Mouse (Mus musculus): Measurements from ENCODE around the gene Clybl. TPM values are rescaled to one million over a fixed set of nuclear protein-coding genes. Genes with fewer than 3 reads are reported as not detected.

Gene Clybl
- total and polyA plus RNA-seq, 2 experiments from 2014 or later: 10.6 to 21.0 TPM

DNA sequence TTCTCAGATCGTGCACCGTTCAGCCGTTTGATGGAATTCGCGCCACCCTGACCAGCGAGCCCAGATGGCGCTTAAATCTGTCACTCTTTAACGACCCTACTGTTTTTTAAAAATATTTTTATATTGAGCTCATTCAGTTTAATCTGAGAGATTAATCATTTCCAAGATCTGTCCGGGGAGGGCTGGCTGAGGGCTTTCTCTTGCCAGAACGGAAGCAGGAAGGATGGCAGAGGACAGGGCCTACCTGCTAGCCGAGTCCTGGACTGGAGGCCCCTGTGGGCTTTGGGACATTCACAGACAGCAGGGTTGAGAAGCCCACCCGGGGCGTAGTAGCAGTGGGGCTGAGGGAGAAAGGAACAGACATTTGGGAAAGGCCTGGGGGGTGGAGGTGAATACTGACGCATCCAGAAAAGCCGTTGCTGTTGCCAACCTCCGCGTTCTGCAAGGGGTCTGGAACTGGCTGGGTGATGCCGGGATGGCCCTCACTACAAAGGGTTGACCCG, 51.8 kb downstream of the Clybl start:
- no peaks in the 10 kb centered on the region for H3K4me1 ChIP-seq (ENCODE audit: insufficient read depth)
- peaks cover 23% of the 10 kb centered on the region for H3K27me3 ChIP-seq (ENCODE audit: insufficient read depth, low read length)
- DNase-seq (no peak), ATAC-seq (no peak)
- no peak overlapping the region for H3K27ac ChIP-seq (ENCODE audit: low read depth, low read length)
- no peaks in the 10 kb centered on the region for H3K36me3 ChIP-seq (ENCODE audit: insufficient read depth)
- 71% methylated on average over 19 of the region's 19 CpGs for WGBS
- H3K9ac ChIP-seq: no peak overlapping the region
- no peak overlapping the region for H3K4me2 ChIP-seq (ENCODE audit: low read depth)
- no peak for TF ChIP-seq CTCF (IDR thresholded peaks at IDR 0.05; ENCODE audit: low read depth)
- no peak overlapping the region for H3K4me3 ChIP-seq (ENCODE audit: low read depth, low read length)
- H3K9me3 ChIP-seq (ENCODE audit: low read length): no peaks in the 10 kb centered on the region

DNA sequence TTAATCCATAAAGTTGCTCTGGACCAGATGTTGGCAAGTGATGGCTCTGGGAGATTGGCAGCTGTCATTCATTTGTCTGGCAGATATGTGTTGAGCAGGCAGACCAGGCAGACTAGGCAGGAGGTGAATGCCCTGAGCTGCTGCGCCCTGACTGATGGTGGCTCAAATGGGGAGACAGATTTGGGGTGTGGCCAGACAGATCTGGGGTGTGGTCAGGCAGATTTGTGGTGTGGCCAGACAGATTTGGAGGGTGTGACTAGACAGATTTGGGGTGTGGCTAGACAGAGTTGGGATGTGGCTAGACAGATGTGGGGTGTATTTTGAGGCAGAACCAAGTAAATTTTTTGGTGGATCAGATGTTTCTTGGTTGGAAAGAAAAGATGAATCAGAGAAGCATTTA, 62.4 kb downstream of the Clybl start:
- Histone ChIP-seq H3K27ac (ENCODE audit: low read depth, low read length) (no peak overlapping the region), H3K9ac (no peak overlapping the region), H3K4me3 (ENCODE audit: low read depth, low read length) (no peak overlapping the region), H3K9me3 (ENCODE audit: low read length) (no peaks in the 10 kb centered on the region), H3K4me1 (ENCODE audit: insufficient read depth) (no peaks in the 10 kb centered on the region), H3K27me3 (ENCODE audit: insufficient read depth, low read length) (no peaks in the 10 kb centered on the region), H3K36me3 (ENCODE audit: insufficient read depth) (no peaks in the 10 kb centered on the region), H3K4me2 (ENCODE audit: low read depth) (no peak overlapping the region)
- TF ChIP-seq CTCF (IDR thresholded peaks at IDR 0.05; ENCODE audit: low read depth): no peak
- ATAC-seq: no peak
- 87% methylated on average over 1 of the region's 1 CpGs for WGBS
- no peak for DNase-seq

DNA sequence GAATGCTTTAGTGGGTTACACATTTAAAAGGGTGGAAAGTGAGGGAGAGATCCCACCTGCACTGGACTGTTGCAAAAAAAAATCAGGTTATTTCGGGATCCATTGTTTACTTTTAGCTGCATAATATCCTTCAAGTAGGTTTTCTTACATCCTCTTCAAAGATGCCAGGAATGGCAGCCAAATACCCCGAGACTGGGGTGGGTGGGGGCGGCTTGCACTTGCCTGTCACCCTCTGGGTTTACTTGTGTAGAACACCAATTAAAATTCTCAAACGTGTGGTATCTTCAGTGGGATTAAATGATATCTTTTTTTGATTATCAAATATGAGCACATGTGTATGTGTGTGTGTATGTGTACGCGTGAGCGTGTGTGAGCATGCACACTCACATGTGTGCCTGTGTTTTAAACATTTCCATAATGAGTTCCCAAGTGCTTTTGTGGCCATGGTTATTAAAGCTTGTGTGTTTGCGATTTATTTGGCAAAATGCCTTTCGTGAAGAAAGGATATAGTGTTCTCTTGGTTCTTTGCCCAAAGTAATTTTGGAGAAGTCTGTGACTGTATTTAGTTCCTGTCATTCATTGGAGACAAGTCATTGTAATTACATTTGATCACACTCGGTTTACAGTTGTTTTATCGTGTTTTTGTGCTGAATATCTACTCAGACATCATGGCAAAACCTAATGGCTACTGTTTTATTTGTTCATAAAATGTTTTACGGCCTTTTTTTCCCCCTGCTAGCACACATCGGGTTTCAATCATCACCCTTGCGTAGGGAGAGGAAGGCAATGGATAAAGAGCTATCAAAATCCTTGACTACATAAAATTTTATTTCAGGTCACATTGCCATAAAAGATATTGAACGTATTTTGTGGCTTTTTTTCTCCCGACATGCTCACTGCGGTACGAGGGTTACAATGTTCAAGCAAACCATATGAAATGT, 65.7 kb downstream of the Clybl start:
- ATAC-seq: peak; percentile 14; the same call in 1 of the 2 replicates
- Histone ChIP-seq H3K4me3 (ENCODE audit: low read depth, low read length) (no peak overlapping the region), H3K4me2 (ENCODE audit: low read depth) (no peak overlapping the region), H3K9me3 (ENCODE audit: low read length) (no peaks in the 10 kb centered on the region), H3K27me3 (ENCODE audit: insufficient read depth, low read length) (no peaks in the 10 kb centered on the region), H3K27ac (ENCODE audit: low read depth, low read length) (no peak overlapping the region), H3K36me3 (ENCODE audit: insufficient read depth) (no peaks in the 10 kb centered on the region), H3K4me1 (ENCODE audit: insufficient read depth) (no peaks in the 10 kb centered on the region), H3K9ac (no peak overlapping the region)
- WGBS: 40% methylated on average over 18 of the region's 18 CpGs
- DNase-seq: peak; percentile 35
- no peak for TF ChIP-seq CTCF (IDR thresholded peaks at IDR 0.05; ENCODE audit: low read depth)

DNA sequence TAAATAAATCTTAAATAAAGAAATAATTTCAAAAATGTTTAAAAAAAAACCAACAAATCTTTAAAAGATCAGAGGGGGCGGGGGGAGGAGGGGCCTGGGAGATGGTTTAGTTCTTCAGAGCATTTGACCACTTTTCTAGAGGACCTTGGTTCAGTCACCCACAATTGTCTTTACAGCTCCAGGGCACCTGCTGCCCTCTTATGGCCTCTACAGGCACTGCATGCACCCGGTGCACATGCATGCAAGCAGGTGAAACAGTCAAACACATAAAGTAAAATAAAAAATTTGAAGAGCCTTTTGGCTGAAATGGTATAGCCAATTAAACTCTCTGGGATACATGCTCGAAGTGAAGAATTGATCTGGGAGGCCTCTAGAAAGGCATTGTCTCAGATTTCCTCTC, 67.6 kb downstream of the Clybl start:
- TF ChIP-seq CTCF (IDR thresholded peaks at IDR 0.05; ENCODE audit: low read depth): peak; percentile 36; the same call in 1 of the 2 replicates
- Histone ChIP-seq H3K27ac (ENCODE audit: low read depth, low read length) (no peak overlapping the region), H3K4me3 (ENCODE audit: low read depth, low read length) (no peak overlapping the region), H3K4me1 (ENCODE audit: insufficient read depth) (no peaks in the 10 kb centered on the region), H3K4me2 (ENCODE audit: low read depth) (no peak overlapping the region), H3K9me3 (ENCODE audit: low read length) (no peaks in the 10 kb centered on the region), H3K9ac (no peak overlapping the region), H3K36me3 (ENCODE audit: insufficient read depth) (no peaks in the 10 kb centered on the region), H3K27me3 (ENCODE audit: insufficient read depth, low read length) (no peaks in the 10 kb centered on the region)
- ATAC-seq: no peak
- no peak for DNase-seq
- 89% methylated on average over 3 of the region's 3 CpGs for WGBS

DNA sequence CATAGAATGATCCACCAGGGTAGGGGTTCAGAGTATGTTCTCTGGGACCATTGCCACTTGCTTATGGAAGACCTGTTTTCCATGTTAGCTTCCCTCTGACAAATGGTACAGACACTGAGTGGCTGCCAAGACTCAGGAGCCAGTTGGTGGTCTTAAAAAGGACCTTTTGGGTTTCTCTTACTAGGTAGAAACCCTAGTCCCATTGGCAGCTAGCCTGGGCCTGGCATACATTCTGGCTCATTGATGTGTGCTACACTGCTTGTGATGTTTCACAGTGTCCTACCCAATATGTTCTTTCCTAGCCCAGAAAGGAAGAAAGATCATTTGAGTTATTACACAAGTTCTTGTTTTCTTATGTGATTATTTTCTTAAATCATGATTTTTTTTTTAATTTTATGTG, 69.8 kb downstream of the Clybl start:
- H3K27me3 ChIP-seq (ENCODE audit: insufficient read depth, low read length): 0 out of 2 replicates have a peak, but pooled peaks cover 6% of the 10 kb centered on the region
- H3K9ac ChIP-seq: no peak overlapping the region
- ATAC-seq (no peak), DNase-seq (no peak)
- peaks cover 3% of the 10 kb centered on the region; the same call in 1 of the 2 replicates for H3K4me1 ChIP-seq (ENCODE audit: insufficient read depth)
- TF ChIP-seq CTCF (IDR thresholded peaks at IDR 0.05; ENCODE audit: low read depth): no peak
- no peak overlapping the region for H3K27ac ChIP-seq (ENCODE audit: low read depth, low read length)
- no peaks in the 10 kb centered on the region for H3K36me3 ChIP-seq (ENCODE audit: insufficient read depth)
- H3K9me3 ChIP-seq (ENCODE audit: low read length): no peaks in the 10 kb centered on the region
- no peak overlapping the region for H3K4me2 ChIP-seq (ENCODE audit: low read depth)
- H3K4me3 ChIP-seq (ENCODE audit: low read depth, low read length): no peak overlapping the region

DNA sequence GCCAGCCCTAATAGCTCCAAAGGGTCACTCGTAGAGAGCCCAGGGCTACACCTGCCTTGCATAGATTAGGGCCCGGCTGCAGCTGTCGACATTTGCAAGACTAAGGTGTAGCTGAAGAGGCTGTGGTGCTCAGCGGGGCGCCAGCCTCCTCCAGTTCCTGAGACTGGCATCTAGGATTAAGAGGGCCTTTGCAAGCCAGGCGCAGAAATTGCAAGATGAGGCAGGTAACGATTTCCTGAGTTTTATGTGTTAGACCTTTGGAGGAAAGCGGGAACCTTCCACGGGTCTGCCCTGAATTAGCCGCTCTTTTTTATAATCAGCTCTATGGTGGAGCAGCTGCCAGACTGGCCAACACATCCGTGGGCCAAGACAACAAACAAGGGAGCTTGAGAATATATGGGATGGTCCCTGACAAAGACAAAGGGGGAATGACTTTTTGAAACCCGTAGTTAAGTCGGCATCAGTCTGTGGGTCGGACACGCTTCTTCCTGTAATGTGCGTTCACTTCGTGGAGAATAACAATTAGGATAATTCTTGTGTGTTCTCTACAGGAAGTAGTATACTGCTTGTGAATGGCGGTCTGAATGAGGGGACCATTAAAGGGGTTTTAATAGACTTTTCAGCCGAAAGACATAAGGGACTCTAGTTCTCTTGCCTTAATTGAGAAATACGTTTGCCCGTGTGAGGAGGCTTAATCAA, 74.2 kb downstream of the Clybl start:
- no peak overlapping the region for H3K9ac ChIP-seq
- H3K4me2 ChIP-seq (ENCODE audit: low read depth): peak overlapping the region; percentile 18
- H3K9me3 ChIP-seq (ENCODE audit: low read length): no peaks in the 10 kb centered on the region
- ATAC-seq (no peak), DNase-seq (no peak)
- H3K36me3 ChIP-seq (ENCODE audit: insufficient read depth): no peaks in the 10 kb centered on the region
- H3K27ac ChIP-seq (ENCODE audit: low read depth, low read length): no peak overlapping the region
- no peak for TF ChIP-seq CTCF (IDR thresholded peaks at IDR 0.05; ENCODE audit: low read depth)
- peaks cover 18% of the 10 kb centered on the region for H3K27me3 ChIP-seq (ENCODE audit: insufficient read depth, low read length)
- peaks cover 5% of the 10 kb centered on the region; the same call in 1 of the 2 replicates for H3K4me1 ChIP-seq (ENCODE audit: insufficient read depth)
- no peak overlapping the region for H3K4me3 ChIP-seq (ENCODE audit: low read depth, low read length)
- WGBS: 8% methylated on average over 21 of the region's 21 CpGs

DNA sequence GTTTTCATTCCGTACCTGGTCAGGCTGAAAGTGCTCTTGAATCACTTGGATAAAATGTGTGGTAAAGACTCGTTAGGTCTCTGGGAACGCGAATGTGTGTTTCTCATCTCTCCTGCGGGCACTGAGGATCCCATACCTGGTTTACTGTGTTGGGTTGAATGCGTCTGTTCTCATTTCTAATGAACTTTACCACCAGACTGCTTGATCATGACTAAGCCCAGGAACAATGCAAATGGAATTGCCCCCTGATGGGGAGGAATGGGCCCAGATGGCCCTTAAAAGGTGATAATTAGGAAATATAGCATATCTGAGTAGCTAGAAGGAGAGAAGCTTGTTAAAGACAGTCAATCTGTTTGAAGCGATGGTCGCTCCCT, 74.7 kb downstream of the Clybl start:
- peaks cover 5% of the 10 kb centered on the region; the same call in 1 of the 2 replicates for H3K4me1 ChIP-seq (ENCODE audit: insufficient read depth)
- H3K9me3 ChIP-seq (ENCODE audit: low read length): no peaks in the 10 kb centered on the region
- no peak overlapping the region for H3K4me3 ChIP-seq (ENCODE audit: low read depth, low read length)
- 16% methylated on average over 8 of the region's 8 CpGs for WGBS
- peaks cover 18% of the 10 kb centered on the region for H3K27me3 ChIP-seq (ENCODE audit: insufficient read depth, low read length)
- no peak for TF ChIP-seq CTCF (IDR thresholded peaks at IDR 0.05; ENCODE audit: low read depth)
- DNase-seq (peak; percentile 29), ATAC-seq (no peak)
- H3K9ac ChIP-seq: no peak overlapping the region
- H3K36me3 ChIP-seq (ENCODE audit: insufficient read depth): no peaks in the 10 kb centered on the region
- no peak overlapping the region for H3K27ac ChIP-seq (ENCODE audit: low read depth, low read length)
- H3K4me2 ChIP-seq (ENCODE audit: low read depth): peak overlapping the region; percentile 18

Measured in forebrain, postnatal 0 days (tissue).